Comparison of ENCODE assay signal across 11 mouse cellular contexts in genomic region chr3:52061472-52062388, GRCm38 (mm10). TPM values are rescaled to one million over a fixed set of nuclear protein-coding genes. Genes with fewer than 3 reads are reported as not detected.
DNase-seq lines count a peak whose midpoint lies in the region; ATAC-seq and TF ChIP-seq lines count a peak whose summit lies in the region.
"Had no signal": no experiment of that assay in that cellular context is flagged by ENCODE, and none has a peak within 500 bp of the region (broad histone marks: within the 10 kb centered on the region; RNA-seq: fewer than 3 reads in every experiment).

No protein-coding gene starts in this region.

- H3K4me2 ChIP-seq in forebrain, embryonic 16.5 days (ENCODE audit: low read length) = no peak overlapping the region
- peak overlapping the region; percentile 25 for H3K4me2 ChIP-seq in midbrain, embryonic 15.5 days
- H3K4me2 ChIP-seq: heart, embryonic 15.5 days had no signal

- no peak overlapping the region for H3K4me3 ChIP-seq in gastrocnemius, adult 2 months
- no peak overlapping the region for H3K4me3 ChIP-seq in forebrain, embryonic 16.5 days (replicated peaks; ENCODE audit: low read length)
- no peak overlapping the region for H3K4me3 ChIP-seq in midbrain, embryonic 15.5 days
- H3K4me3 ChIP-seq: heart, embryonic 15.5 days had no signal

- H3K9me3 ChIP-seq in forebrain, embryonic 16.5 days (ENCODE audit: control insufficient read depth, low read length) = no peaks in the 10 kb centered on the region
- no peaks in the 10 kb centered on the region for H3K9me3 ChIP-seq in midbrain, embryonic 15.5 days
- H3K9me3 ChIP-seq: heart, embryonic 15.5 days had no signal

- no peaks in the 10 kb centered on the region for H3K36me3 ChIP-seq in forebrain, embryonic 16.5 days (ENCODE audit: control insufficient read depth, insufficient read depth)
- H3K36me3 ChIP-seq in midbrain, embryonic 15.5 days (replicated peaks) = no peaks in the 10 kb centered on the region
- H3K36me3 ChIP-seq: heart, embryonic 15.5 days had no signal

- H3K27ac ChIP-seq in gastrocnemius, adult 2 months = 0 out of 2 replicates have a peak overlapping the region, but pooled peaks have one; percentile 2
- no peak overlapping the region for H3K27ac ChIP-seq in forebrain, embryonic 16.5 days (ENCODE audit: low read length)
- H3K27ac ChIP-seq in midbrain, embryonic 15.5 days = peak overlapping the region; percentile 71
- H3K27ac ChIP-seq: heart, embryonic 15.5 days had no signal

- peaks cover 10% of the 10 kb centered on the region for H3K4me1 ChIP-seq in forebrain, embryonic 16.5 days (replicated peaks; ENCODE audit: control insufficient read depth, insufficient read depth, low read length)
- peaks cover 17% of the 10 kb centered on the region for H3K4me1 ChIP-seq in midbrain, embryonic 15.5 days

- peak; percentile 64 for ATAC-seq in forebrain, embryonic 16.5 days
- peak; percentile 89 for ATAC-seq in midbrain, embryonic 15.5 days (replicated peaks)
- no peak for ATAC-seq in megakaryocyte progenitor cell, adult 5-6 weeks (replicated peaks; ENCODE audit: poor library complexity)

- no peak overlapping the region for H3K9ac ChIP-seq in forebrain, embryonic 16.5 days (replicated peaks; ENCODE audit: low read depth, low read length)
- H3K9ac ChIP-seq in midbrain, embryonic 15.5 days = no peak overlapping the region
- H3K9ac ChIP-seq: heart, embryonic 15.5 days had no signal

- whole genome bisulfite sequencing in forebrain, embryonic 16.5 days = 37% methylated on average over 8 of the region's 8 CpGs
- 29% methylated on average over 8 of the region's 8 CpGs for WGBS in midbrain, embryonic 15.5 days

- intact Hi-C loops in gastrocnemius, adult 2 months (cut with DNase I) = no loop called here

- DNase-seq in gastrocnemius, adult 2 months = no peak
- DNase-seq in gastrocnemius, adult 18-20 months (ENCODE audit: low spot score) = no peak
- DNase-seq in cerebellum, postnatal 14 days = peak; percentile 49 to 70
- no peak for DNase-seq in right cerebral cortex, postnatal 25 days
- DNase-seq in liver = no peak
- DNase-seq: lung, postnatal 36 days; right cerebral cortex, adult 18-20 months had no signal

- TF ChIP-seq CTCF in gastrocnemius, adult 2 months (IDR thresholded peaks at IDR 0.05) = no peak

- no peaks in the 10 kb centered on the region for H3K27me3 ChIP-seq in forebrain, embryonic 16.5 days (replicated peaks; ENCODE audit: control insufficient read depth, insufficient read depth, low read length)
- H3K27me3 ChIP-seq in midbrain, embryonic 15.5 days (replicated peaks) = no peaks in the 10 kb centered on the region
- H3K27me3 ChIP-seq: heart, embryonic 15.5 days had no signal

RNA-seq across cellular contexts. Expression of gene Maml3, which starts 43.1 kb away (rescaled TPM):
- 1 to 10 TPM; 2.0 to 2.5 TPM for total RNA-seq in gastrocnemius, adult 2 months (2021)
- 1 to 10 TPM; 2.3 to 2.6 TPM for total RNA-seq in gastrocnemius, adult 18-20 months (2021)
- polyA plus RNA-seq in forebrain, embryonic 16.5 days (2015; fragmentation: Nextera tagmentation; extraction: Ambion mirVana) = 3.7 and 5.0 TPM in 2 replicates
- 7.7 and 8.6 TPM in 2 replicates for polyA plus RNA-seq in midbrain, embryonic 15.5 days (2015; fragmentation: Nextera tagmentation; extraction: Ambion mirVana)
- total RNA-seq in megakaryocyte progenitor cell, adult 5-6 weeks (2015) = 7.8 and 9.5 TPM in 2 replicates
- total RNA-seq in megakaryocyte progenitor cell, adult 5-6 weeks (2017) = 5.9 and 7.9 TPM in 2 replicates

Comparison
In these comparisons a context has a peak if more than half of its experiments do, and no peak if none do; other contexts are left out.
1. DNase-seq: peak in cerebellum, postnatal 14 days (2 of 2); none in gastrocnemius, adult 2 months (single experiment), gastrocnemius, adult 18-20 months (single experiment), right cerebral cortex, postnatal 25 days (single experiment) and liver (single experiment).